Mouse (Mus musculus): ENCODE results near the gene Tmem265.

The Tmem265 gene

DNA sequence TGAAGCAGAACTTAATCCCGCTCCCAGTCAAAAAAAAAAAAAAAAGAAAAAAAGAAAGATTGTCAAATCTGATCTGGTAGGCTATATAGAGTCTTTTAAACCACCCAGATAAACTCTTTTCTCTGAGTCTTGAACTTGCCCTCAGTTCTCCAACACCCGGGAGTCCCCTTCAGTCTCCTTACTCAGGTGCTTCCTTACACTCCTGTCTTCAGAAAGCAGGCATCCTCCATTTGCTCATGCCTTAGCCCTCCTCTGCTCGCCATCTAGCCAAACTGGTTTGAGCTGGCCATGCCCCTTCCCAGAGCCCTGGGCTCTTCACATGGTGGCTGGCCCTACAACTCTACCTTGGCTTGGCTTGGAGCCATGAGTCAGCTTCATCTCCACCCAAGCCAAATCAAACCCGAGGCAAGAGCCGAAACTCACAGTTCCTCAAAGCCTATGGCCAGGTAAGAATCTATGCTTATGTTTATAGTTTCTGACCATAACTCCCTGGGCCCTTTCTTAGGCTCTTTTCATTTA lies at the start of gene Tmem265:
Gene Tmem265, plus strand, starts transcription at position 51 of the 519 bp plus-strand sequence.
- DNase-seq (ENCODE audit: low spot score), result no peak

DNA sequence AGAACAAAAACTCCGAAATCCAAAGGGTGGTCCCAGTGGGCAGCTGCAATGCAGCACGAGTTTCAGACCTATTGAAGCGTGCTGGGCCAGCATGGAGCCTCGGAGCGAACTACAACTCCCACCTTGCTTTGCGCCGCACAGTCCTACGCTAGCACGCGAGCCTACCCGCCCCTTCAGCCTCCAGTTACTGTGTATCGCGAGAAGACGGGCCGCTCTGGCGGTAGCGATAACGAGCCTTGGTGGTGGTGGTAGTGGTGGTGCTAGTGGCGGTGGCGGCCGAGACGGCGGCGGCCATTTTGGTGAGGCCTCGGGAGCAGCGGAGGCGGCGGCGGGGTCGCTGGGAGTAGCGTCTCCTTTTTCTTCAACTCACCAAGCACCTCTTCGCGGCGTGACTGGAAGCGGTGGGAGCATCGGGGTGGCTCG lies 49.4 kb upstream of the Tmem265 start, which contains the start of gene Srcap:
Gene Srcap, plus strand, starts transcription at position 176 of the 423 bp plus-strand sequence.
- DNase-seq (ENCODE audit: low spot score), result peak; percentile 100

DNA sequence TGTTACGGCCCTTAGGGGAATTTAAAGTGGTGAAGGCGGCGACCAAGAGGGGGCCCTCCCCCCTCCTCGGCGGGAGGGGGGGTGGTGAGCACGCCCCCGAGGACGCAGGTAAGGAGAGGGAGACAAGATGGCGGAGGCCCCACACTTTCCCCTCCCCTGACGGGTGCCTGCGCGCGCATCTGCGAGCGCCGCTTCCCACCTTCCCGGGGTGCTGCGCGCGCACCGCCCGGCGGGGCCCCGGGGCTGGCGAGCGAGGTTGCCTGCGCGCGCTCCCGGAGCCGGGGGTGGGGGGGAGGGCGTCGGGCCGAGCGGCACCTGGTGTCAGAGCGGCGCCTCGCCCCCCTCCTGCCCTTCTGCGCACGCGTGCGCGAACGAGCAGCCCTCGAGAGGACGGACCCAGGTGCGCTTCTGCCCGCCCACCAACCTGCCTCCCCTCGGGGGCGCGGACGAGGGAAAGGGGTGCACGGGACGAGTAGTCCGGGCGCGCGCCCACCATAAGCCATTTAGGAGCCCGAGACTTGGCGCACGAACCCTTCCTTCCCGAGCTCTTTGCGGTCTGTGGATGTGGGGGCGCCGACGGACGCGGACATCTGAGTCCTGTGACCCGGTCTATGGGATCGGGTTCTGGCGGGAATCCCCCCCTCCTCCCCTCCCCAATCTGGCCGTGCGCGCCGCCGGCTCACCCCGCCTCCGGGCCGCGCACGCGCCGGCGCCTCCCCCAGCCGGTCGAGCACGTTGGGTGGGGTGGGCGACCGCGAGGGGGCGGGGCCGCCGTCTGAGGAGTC lies 48.8 kb upstream of the Tmem265 start:
- peak; percentile 89 for DNase-seq (ENCODE audit: low spot score)

DNA sequence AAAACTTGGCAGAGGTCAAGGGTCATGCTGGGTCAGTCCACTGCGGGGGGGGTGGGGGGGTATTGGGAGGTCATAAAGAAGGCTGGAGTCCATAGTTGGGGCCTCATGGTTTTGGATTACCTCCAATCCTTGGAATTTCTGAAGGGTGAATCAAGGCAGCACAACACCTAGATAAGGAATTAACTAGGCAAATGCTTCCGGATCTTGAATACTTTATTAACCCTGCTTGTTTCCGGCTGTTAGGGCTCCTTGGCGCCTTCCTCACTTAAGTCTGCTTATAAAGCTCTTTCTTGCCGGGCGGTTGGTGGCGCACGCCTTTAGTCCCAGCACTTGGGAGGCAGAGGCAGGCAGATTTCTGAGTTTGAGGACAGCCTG lies 48.2 kb upstream of the Tmem265 start:
- no peak for DNase-seq (ENCODE audit: low spot score)

DNA sequence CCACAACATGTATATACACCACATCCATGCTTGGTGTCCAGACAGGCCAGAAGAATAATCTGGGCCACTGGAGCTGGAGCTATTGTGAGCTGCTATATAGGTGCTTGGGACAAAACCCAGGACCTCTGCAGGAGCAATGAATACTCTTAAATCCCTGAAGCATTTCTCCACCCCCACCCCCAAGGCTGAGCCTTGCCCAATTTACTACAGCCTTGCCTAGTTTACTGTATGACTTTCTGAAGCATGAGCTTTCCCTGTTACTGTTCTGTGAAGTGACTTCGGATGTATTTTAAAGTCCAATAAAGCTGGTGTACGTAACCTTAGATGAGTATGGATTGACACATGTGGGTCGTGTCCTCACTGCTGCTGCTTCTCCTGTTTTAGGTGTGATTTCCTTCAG lies 47.4 kb upstream of the Tmem265 start:
- DNase-seq (ENCODE audit: low spot score), result no peak

DNA sequence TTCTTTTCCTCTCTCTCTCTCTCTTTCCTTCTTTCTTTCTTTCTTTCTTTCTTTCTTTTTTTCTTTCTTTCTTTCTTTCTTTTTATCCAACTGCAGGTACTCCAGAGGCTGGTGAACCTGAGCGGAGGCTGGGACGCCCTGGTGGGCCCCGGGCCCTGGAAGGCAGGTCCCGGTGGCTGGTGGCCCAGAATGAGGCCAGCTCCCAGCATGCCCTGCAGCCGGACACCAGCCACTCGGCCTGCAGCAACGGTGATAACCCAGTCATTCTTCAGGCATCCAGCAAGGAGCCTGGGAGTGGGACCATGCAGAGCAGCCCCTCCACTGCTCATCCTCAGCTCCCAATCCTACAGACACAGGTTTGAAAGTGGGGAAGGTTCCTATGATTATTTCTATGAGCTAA lies 45.3 kb upstream of the Tmem265 start:
- DNase-seq (ENCODE audit: low spot score), result no peak

DNA sequence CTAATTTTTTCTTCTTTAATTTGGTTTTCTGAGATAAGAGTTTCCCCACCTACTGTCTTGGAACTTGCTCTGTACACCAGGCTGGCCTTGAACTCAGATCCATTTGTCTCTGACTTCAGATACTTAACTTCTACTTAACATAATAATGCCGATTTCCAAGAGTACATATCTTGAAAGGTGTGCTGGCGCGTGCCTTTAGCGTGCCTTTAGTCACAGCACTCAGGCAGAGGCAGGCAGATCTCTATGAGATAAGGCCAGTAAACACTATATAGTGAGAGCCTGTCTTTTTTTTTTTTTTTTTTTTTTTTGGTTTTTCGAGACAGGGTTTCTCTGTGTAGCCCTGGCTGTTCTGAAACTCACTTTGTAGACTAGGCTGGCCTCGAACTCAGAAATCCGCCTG lies 44.8 kb upstream of the Tmem265 start:
- no peak for DNase-seq (ENCODE audit: low spot score)

DNA sequence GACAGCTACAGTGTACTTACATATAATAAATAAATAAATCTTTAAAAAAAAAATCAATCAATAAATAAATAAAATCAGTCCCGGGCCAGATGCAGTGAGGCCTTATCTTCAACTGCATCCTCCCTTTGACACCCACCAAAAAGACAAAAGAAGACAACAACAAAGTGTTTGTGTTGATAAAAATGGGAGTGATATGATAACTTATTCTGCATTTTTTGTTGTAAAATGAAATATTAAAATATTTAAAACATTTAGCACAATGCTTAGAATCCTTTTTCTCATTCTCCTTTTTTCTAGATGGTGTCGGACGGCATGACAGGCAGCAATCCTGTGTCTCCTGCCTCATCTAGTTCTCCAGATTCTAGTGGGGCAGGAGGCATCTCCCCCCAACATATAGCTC lies 41.9 kb upstream of the Tmem265 start, which contains the start of gene Gm42715:
Gene Gm42715, plus strand, starts transcription at position 301 of the 400 bp plus-strand sequence.
- DNase-seq (ENCODE audit: low spot score), result no peak

DNA sequence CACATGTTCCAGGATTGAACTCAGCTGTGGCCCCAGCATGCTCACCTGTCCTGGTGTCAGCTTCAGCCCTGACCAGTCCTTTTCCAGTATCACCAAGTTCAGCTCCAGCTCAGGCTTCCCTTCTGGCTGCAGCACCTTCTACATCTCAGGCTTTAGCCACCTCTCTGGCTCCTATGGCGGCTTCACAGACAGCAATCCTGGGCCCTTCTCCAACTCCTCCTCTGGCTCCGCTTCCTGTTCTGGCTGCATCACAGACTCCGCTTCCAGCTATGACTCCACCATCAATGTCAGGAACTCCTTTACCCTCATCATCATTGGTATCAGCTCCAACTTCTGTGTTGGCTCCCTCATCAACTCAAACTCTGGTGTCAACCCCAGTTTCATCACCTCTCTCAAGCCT lies 19.5 kb upstream of the Tmem265 start:
- no peak for DNase-seq (ENCODE audit: low spot score)

DNA sequence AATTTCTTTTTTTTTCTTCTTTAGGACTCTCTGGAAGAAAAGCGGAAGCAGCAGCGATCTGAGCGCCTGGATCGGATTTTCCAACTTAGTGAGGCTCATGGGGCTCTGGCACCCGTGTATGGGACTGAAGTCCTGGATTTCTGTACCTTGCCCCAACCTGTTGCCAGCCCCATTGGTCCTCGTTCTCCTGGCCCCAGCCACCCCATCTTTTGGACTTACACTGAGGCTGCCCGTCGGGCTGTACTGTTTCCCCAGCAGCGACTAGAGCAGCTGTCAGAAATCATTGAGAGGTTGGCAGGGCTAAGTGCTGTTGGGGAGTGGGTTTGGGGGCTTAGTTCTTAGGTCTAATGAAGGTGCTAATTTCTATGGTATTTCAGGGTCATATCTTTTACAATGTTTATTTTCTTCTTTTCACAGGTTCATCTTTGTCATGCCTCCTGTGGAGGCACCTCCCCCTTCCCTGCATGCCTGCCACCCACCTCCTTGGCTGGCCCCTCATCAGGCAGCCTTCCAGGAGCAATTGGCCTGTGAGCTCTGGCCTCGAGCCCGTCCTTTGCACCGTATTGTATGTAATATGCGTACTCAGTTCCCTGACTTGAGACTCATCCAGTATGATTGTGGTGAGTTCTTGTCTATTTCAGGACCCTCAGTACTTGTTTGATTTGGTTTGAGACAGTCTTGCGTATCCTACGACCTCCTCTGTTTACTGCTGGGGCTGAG lies 11.9 kb upstream of the Tmem265 start:
- no peak for DNase-seq (ENCODE audit: low spot score)

DNA sequence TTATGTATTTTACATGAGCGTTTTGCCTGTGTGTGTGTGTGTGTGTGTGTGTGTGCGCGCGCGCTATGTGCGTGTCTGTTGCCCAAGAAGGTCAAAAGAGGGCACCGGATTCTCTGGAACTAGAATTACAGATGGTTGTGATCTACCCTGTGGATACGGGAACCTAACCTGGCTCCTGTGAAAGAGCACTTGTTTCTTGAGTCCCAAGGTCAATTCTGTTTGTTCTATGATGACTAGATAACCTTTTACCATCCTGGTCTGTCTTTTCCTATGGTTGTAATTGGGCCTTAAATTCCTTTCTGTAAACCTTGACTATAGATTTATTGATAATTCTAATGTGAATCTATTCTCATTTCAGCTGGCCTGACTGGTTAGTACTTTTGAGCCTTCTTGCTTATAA lies 9.6 kb upstream of the Tmem265 start:
- DNase-seq (ENCODE audit: low spot score), result no peak

DNA sequence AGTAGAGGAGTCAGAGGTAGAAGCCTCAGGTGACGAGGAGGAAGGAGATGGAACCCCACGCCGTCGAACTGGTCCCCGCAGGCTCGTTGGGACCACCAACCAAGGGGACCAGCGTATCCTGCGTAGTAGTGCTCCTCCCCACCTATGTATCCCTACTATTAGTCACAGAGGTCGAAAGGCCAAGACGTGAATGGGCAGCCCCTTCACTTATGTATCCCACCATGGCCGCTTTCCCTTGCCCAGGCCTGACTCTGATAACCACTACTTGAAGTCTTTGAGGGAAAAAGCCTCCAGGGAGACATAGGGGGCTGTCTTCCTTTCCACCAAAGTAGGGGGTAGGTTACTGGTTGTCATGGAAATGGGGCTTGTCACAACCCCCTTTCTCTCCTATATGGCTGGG lies 610 bp upstream of the Tmem265 start:
- no peak for DNase-seq (ENCODE audit: low spot score)

DNA sequence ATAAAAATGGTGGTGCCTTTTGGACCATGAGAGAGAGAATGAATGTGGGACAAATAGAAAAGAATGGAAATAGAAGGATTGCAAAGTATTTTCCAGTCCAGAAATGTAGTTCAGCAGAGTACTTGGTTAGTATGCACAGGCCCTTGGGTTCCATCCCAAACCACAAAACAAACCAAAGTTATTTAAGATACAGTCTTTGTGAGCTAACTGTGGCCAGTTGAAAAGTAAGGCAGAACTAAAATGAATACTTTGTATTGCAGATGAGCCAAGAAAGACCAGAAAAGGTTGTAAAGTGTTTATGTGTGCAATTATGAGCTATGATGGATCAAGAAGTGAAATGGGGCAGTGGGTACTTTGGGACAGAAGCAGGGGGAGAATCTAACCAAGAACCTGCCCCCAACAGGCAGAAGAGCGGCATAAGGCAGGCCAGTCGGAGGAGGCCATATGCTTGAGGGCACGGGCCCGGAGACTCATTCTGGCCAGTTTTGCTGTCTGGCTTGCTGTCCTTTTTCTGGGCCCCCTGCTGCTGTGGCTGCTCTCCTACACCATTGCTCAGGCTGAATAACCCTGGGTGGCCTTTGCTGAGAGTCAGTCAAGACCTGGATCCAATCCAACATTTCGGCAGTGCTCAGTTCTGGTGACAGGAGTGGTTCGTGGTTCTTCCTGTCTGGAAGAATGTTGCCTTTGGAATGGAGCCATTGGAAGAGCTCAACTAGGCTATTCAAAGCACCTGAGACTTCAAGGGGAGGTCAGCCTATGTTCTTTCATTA lies 3.4 kb downstream of the Tmem265 start:
- DNase-seq (ENCODE audit: low spot score), result no peak

DNA sequence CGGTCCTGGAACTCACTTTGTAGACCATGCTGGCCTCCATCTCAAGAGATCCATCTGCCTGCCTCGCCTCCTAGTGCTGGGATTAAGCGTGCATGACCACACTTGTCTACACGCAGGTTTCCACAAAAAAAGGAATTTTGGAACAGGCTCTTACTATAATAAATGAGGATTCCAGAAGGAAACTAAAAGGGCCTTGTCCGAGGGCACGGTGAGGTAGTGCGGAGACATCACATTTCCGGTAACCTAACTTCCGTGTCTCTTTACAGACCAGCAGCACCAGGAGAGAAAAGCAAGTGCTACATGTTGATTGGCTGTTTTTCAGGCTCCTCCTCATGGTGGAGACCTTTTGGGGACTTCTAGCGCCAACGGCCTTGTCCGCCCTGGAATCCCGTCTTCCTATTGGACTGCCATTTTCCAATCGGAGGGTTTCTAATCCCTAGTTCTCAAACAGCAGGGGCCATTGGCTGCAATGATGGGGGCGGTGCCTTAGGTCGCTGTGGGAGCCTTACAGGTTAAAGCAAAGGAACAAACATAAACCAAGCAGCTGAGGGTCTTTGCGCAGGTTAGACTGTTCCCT lies 11.8 kb downstream of the Tmem265 start, which contains the start of gene Phkg2:
Gene Phkg2, plus strand, starts transcription at position 446 of the 577 bp plus-strand sequence.
- DNase-seq (ENCODE audit: low spot score), result peak; percentile 97

DNA sequence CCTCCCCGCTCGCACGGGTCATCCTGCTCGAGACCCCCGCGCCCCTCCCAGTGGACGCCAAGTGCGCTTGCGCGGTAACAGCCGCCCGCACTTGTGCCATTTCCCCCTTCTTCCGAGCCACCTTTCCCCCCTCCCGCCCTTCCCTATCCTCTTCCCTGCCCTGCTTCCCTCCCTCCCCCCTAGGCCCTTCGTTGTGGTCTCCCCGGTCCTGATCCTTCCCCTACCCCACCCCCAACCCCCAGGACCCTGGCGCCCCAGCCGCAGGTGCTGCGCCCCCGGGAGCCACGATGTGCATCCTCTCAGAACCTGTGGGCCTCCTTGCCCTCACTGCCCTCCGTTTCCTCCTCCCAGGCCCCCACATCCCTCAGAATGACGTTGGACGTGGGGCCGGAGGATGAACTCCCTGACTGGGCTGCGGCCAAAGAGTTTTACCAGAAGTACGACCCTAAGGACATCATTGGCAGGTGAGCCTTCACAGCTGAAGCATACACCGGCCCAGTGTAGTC lies 12.4 kb downstream of the Tmem265 start:
- peak; percentile 27 for DNase-seq (ENCODE audit: low spot score)

DNA sequence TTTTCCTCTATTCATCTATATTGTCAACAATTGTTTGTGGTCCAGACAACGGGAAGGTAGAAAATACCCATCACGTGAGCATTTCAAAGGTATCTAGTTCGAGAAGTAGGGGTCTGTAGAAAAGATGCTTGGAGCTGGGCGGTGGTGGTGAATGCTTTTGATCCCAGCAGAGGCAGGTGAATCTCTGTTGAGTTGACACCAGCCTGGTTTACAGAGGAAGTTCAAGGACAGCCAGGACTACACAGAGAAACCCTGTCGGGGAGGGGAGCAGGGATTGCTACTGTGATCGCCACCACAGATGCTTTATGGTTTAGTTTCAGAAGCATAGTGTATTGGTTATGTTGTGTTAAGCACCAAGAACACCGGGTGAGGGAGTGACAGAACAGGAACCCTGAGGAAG lies 12.9 kb downstream of the Tmem265 start:
- no peak for DNase-seq (ENCODE audit: low spot score)

DNA sequence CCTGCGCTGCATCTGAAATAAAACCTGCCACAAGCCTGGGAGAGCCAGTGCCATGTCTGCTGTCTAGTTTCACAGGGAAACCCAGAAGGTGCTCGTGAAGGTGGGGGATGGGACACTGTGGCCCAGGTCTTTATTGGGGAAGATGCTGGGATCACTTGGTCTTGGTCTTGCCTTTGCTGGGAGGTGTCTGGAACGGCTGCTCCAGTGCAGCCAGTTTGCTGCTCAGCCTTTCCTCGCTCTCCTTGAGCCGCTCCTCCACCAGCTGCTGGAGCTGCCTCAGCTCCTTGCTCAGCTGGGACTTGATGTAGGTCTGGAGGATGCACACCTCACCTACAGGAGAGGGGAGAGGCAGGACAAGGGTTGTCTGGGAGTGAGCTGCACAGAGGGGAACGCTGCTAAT lies 22.1 kb downstream of the Tmem265 start:
- no peak for DNase-seq (ENCODE audit: low spot score)

DNA sequence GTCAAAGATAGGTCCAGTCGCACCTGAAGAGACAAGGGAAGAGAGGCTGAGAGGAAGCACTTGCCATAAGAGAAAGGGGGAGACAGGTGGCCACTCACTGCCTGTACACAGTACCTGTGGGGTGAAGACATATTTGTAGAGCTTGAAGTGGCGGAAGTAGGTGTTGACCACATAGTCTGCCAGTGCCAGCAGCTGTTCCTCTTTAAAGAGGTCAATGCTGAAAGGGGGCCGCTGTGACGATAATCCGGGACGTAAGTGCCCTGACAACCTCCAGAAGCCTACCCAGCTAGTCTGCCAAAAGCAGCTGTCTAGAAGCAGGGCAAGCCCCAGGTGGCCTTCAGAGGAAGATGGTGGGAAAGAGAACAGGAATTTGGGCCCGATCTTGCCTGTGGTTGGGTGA lies 23.8 kb downstream of the Tmem265 start:
- DNase-seq (ENCODE audit: low spot score), result no peak

DNA sequence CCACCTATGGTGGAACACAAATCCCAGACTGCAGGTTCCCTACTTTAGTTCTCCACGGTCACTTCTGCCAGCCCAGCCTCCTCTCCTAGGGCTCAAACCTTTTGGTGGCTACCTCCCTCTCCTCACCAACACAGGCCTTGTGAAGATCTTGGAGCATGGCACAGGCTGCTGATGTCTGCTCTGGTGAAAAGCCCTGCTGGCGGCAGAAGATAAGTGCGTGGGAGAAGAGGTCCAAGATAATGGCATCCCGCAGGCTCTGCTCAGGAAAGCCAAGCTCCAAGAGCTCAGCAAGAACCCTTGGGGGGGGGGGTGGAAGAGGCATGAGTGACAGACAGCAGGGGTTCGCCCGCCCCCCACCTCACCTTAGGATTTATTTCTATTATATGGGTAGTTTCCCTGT lies 25.0 kb downstream of the Tmem265 start:
- DNase-seq (ENCODE audit: low spot score), result no peak

DNA sequence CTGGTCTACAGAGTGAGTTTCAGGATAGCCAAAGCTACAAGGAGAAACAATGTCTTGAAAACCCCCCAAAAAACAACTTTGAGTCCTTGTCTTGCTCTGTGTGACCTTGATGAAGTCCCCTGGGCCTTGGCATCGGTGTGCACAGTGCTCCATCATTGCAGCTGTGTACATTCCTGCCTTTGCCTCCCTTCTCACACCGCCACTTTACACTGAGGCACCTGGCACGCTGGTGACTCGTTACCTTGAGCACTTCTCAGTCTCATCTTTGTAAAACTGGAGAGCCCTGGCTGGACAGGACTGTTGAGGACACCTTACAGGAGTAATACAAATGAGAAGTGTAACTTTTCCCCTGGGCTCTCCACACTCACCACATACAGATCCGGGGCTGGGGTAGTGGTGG lies 26.0 kb downstream of the Tmem265 start:
- DNase-seq (ENCODE audit: low spot score), result no peak

DNA sequence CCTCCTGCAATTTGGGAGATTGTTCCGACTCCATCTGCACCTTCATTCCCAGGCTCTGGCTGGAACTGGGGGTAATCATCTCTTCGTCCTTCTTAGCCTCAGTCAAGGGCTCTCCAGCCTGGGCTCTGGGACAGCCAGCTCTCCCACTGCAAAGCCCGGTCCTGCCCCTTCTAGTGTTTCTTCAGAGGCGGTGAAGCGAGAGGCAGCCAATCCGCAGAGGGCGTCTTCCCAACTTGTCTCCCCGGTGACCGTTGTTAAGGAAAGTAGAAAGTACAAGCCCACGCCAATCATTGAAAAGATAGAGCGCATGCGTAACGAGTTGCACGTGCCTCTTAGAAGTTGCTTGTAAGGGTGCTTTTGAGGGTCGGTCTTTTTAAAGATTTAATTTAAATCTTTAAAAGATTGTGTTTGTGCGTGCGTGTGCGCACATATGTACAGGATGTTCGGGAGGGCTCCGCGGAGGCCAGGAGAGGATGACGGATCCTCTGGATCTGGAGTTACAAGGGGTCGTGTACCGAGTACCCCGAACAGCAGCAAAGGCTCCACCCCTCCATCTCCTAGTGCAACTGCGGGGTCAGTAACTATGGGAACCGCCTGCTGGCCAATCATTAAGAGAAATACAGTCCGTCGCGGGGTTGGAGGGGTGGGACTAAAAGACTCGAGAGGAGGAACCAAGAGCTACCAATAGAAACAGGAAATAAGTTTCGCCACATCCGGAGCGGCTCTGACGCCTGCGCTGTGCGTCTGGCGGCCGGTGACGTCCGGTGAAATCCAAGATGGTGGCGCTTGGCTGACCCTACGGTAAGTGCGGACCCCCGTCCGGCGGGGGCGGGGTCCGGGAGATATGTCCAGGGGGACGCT lies 27.1 kb downstream of the Tmem265 start, which contains the start of the genes Ccdc189 and Rnf40:
Gene Ccdc189, minus strand, starts transcription at position 585 of the 861 bp plus-strand sequence.
Gene Rnf40, plus strand, starts transcription at position 757 of the 861 bp plus-strand sequence.
- peak; percentile 99 for DNase-seq (ENCODE audit: low spot score)

All from embryo, embryonic 10 days (tissue).